Mouse (Mus musculus) spleen, adult 2 months (tissue): ENCODE results near the gene Ric1.

ENCODE experiments used
- CTCF ChIP-seq: fragments of 200-500 bp; IDR thresholded peaks from 2 replicates; pipeline ENCODE4 v1.5.1; 2011; ENCODE audit warnings: mild to moderate bottlenecking, inconsistent platforms; ENCODE audit not compliant: insufficient read depth, insufficient read length, insufficient replicate concordance; ENCODE audit errors: extremely low read depth
- POLR2A ChIP-seq: fragments of 200-500 bp; IDR thresholded peaks from 2 replicates; pipeline ENCODE4 v1.6.1; 2011; ENCODE audit warnings: low read depth, low read length, inconsistent platforms

- TF ChIP-seq POLR2A = no peak
- no peak for TF ChIP-seq CTCF
These were observed 27.6 kb upstream of the Ric1 start for GRCm38 (mm10) chr19:29494454-29494853.
